Mouse (Mus musculus) olfactory bulb, adult 2 months (tissue): ENCODE data around the gene Ppp1r13b.

Experiments
- CTCF ChIP-seq: fragments of 200-500 bp; IDR thresholded peaks from 2 replicates; pipeline ENCODE4 v1.5.1; 2012; ENCODE audit warnings: low read depth, mild to moderate bottlenecking, low read length, moderate library complexity; ENCODE audit not compliant: insufficient read depth
- POLR2A ChIP-seq: fragments of 200-500 bp; IDR thresholded peaks from 2 replicates; pipeline ENCODE4 v1.6.1; 2012; ENCODE audit warnings: mild to moderate bottlenecking, low read depth, low read length, moderate library complexity; ENCODE audit not compliant: insufficient read depth

- no peak for TF ChIP-seq CTCF
- no peak for TF ChIP-seq POLR2A
Observed at GRCm38 (mm10) chr12:111812075-111812474, 95.8 kb downstream of the Ppp1r13b start.
